Mouse (Mus musculus) effector memory CD4-positive, alpha-beta T cell, adult 5 months (primary cell): ENCODE measurements around the gene Grik4. TPM values are rescaled to one million over a fixed set of nuclear protein-coding genes. Genes with fewer than 3 reads are reported as not detected.

Experiments
- polyA plus RNA-seq: library from polyadenylated mRNA; unstranded; fragments of 100-300 nt; shearing (Covaris generic); gene quantifications from one replicate; pipeline ENCODE4 v1.2.1, GENCODE M21; 2017

Gene Grik4
- polyA plus RNA-seq: not detected

GRCm38 (mm10) chr9:42943781-42944535 is at the start of gene Grik4:
Gene Grik4 (minus strand): TSS chr9:42944493.

GRCm38 (mm10) chr9:42507709-42508108 is 436.6 kb downstream of the Grik4 start, which contains the start of gene Tbcel:
Gene Tbcel (minus strand): TSS chr9:42507809.

Other genes with a start within 250 kb of the Grik4 start
- gene Arhgef12, start 162.7 kb upstream of the Grik4 start, polyA plus RNA-seq: 11.7 TPM
- gene Tmem136, start 172.1 kb upstream of the Grik4 start, polyA plus RNA-seq: 1.6 TPM